Mouse (Mus musculus): ENCODE measurements around the gene Guk1.
A peak's percentile ranks its signal among the peaks of the same experiment; 100 is the strongest.

Guk1 gene

DNA sequence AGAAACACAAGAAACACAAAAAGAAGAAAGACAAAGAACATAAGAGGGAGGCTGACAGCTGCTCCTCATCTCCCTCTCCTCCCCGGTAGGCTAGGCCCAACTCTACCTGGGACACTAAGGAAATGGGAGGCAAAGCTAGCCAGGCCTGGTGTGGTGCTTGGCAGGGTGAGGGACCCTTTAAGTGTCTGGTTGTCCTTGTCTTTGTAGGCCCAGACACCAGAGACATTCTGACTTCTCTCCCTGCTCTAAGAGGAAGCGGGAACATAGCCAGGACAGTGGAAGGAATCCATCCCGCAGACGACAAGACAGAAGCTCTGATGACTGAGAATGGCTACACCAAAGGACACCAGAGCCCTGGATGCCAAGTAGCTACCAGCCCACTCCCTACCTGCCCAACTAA, 18.0 kb upstream of the Guk1 start:
- DNase-seq (ENCODE audit: low read depth): no peak

DNA sequence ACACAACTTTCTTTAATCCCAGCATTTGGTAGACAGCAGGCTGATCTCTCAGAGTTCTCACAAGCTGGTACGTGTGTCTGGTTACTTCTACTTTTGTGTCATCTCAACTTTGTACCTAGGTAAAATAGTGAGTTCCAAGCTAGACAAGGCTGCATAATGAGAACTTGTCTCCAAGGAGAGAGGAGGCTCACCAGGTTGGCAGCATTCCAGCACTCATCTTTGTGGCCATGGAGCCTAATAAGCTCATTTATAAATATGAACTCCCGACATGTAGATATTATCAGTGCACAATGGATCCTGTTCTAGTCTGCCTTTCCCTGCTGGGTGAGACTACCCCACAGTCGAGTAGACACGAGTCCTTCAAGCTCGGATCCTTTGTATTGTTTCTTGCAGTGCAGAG, 17.6 kb upstream of the Guk1 start:
- DNase-seq (ENCODE audit: low read depth): no peak

DNA sequence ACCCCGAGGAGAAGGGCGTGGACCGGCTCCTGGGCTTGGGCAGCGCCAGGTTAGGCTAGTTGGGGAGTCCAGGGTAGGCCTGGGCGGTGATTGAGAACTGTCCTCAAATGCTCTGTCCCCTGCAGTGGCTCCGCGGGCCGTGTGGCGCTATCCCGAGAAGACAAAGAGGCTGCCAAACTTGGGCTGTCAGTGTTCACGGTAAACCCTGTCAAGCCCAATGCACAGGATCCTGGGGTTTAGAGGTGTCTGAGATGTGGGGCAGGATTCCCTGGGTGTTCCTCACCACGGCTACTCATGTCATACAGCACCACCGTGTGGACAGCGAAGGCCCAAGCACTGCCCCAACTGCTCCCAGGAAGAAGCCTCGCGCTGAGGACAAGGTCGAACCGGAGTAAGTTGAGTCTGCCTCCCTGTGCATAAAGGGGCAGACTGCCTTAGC, 17.0 kb upstream of the Guk1 start:
- DNase-seq (ENCODE audit: low read depth): no peak

GRCm38 (mm10) chr11:59208153-59208831, 16.3 kb upstream of the Guk1 start, which contains the start of gene 2310033P09Rik:
TSS of gene 2310033P09Rik (plus strand) at chr11:59208321.
- peak; percentile 92 for DNase-seq (ENCODE audit: low read depth)

- peak; percentile 82 for DNase-seq (ENCODE audit: low read depth)
Measured at GRCm38 (mm10) chr11:59202081-59202995, 10.3 kb upstream of the Guk1 start, which contains the start of gene Mrpl55. TSS of gene Mrpl55 (plus strand) at chr11:59202486.

DNA sequence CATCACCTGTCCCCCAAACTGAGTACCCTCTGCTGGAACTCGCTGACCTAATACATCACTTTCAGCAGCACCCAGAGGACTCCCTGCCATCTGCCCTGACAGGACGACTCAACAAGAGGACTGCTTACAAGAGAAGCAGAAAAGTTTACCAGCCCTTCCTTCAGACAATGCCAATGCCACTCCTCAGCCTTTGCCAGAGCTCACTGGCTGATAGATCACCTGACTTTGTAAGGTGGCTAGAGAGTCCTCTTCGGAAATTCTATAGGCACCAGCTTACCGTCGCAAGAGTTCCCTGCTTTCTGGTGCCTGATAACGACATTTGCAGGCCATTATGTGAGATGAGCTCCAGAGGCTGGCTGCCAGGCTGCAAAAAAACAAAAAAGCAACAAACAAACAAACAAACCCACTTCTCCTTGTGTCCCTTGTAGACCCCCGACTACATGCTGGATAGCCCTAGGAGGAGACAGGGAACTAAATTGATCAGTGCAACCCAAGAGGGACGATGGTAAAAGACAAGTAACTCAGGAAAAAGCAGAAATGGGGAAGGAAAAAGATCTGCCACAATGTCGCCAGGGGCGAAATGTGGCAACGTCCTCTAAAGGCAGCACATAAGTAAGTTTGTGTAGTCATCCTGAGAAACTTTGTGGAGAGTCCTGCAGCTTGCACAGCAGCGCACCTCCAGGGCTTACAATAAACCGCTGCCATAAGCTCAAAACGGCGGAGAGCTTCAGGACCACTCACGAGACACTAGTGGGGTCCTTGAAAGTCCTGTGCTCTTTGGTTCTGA, 9.4 kb upstream of the Guk1 start:
- DNase-seq (ENCODE audit: low read depth): no peak

DNA sequence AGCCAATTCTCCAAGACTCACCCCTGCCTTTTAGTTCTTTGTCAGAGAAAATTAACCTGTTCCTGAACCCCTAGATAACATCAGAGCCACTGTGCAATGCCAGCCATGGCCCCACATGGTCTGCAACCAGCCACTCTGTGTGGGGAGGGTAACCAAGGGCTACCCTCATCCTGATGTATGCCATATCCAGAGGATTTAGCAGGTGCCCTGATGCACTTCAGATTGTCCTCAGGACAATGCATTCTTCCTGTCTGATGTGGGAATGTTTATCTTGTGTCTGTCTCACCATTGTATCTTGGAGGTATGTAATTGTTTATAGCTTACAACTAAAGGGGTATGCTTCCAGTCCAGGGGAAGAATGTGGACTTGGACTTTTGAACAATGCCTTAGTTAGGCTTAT, 4.2 kb upstream of the Guk1 start:
- no peak for DNase-seq (ENCODE audit: low read depth)

GRCm38 (mm10) chr11:59191231-59192058, 567 bp downstream of the Guk1 start:
- DNase-seq (ENCODE audit: low read depth): peak; percentile 82

DNA sequence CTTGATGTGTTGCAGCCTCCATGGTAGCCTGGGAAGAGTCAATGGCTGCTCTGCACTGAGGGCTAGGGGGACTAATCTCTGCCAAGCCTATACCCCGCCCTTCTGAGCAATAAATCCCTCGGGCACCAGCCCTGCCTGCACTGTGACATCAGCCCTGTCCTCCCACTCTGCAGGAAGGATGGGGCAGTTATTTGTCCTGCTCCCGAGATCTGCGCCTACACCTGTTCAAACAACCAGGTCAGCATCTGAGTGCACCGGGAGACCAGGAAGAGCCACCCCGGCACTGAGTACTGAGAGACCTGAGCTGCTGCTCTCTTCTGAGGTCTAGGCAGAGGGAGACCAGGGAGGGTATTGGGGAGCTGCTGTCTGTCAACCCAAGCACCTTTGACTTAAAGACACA, 4.3 kb downstream of the Guk1 start:
- no peak for DNase-seq (ENCODE audit: low read depth)

GRCm38 (mm10) chr11:59185490-59185889, 6.5 kb downstream of the Guk1 start:
- DNase-seq (ENCODE audit: low read depth): no peak

DNA sequence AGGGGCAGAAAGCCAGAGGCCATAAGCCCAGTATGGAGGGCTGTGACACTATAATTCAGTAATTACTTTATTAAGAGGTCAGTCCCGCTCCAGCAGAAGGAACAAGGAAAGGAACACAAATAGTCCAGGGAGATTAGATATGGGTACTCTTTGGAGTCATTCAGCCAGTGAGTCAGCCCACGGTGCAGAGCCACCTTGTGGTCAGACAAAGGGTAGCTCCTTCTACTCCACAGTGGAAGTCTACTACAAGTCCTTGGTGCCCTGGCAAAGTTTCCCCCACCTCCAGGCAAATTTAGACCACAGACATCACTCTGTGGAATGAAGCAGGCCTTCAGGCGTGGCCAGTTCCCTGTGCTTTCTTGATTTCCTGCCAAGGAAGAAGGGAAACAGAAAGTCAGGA, 8.2 kb downstream of the Guk1 start:
- no peak for DNase-seq (ENCODE audit: low read depth)

GRCm38 (mm10) chr11:59182864-59183331, 9.1 kb downstream of the Guk1 start, which contains the start of gene Gjc2:
TSS of gene Gjc2 (minus strand) at chr11:59183213.
- no peak for DNase-seq (ENCODE audit: low read depth)

- DNase-seq (ENCODE audit: low read depth): no peak
Measured at GRCm38 (mm10) chr11:59176921-59177320, 15.1 kb downstream of the Guk1 start.

DNA sequence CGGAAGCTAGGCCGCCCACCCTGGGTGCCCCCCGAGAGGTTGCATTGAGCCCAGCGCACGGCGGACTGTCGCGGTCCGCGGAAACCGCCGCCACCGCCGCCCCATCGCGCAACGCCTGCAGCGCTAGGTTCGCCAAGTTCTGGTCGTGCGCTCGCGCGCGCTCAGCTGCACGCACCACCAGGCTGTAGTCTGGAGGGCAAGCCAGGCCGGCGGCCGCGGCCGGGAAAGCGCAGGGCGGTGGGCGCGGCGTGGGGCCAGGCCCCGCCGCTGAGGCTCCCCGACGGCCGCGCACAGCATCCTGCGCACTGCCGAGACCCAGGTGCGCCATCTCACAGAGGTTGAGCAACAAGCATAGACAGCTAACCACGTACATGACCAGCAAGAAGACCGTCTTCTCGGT, 15.5 kb downstream of the Guk1 start:
- DNase-seq (ENCODE audit: low read depth): no peak

DNA sequence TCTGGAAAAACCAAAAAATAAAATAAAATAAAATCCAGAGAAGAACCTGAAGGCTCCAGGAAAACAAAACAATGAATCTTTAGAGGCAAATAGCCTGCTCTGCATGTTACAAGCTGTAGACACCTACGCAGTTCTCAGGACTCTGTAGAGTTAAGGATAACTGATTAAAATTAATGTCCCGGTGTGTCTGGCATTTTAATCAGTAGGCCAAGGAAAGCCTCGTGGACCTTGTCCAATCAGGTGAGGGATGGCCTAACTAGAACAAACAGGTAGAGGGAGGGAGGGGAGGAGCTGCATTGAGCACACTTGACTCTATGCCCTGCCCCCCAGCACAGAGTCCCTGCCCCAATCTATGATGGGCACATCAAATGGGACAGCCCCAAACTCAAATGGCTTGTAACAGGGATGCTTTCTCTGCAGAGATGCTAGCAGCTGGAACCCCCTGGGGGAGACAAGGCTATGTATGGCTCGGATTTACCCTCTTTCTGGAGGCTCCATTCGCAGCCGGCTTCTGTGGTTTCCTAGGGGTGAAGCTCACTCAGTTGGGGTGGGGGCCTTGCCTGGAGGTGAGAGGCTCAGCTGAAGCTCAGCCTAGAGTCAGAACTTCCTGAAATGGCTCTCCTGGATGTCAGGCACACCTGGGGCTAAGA, 17.7 kb downstream of the Guk1 start:
- no peak for DNase-seq (ENCODE audit: low read depth)

DNA sequence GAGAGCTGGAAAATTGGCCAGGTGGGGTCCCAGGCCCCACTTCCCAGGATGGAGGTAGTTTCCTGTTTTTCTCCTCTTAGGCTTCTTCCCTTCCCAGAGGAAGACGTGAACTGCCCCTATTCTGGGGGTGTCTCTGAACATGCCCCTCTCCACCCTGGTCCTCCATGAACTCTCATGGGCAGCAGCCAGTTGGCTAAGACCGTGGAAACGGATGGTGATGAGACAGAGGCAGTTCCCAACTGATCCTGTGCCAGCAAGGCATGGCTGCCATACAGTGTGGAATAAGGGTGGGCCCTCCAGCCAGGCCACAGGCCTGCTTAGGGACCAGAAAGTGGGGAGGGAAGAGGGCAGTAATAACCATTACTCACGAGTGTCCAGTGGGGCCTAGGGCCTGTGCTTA, 21.5 kb downstream of the Guk1 start:
- DNase-seq (ENCODE audit: low read depth): no peak

GRCm38 (mm10) chr11:59169807-59170206, 22.2 kb downstream of the Guk1 start:
- DNase-seq (ENCODE audit: low read depth): no peak

DNA sequence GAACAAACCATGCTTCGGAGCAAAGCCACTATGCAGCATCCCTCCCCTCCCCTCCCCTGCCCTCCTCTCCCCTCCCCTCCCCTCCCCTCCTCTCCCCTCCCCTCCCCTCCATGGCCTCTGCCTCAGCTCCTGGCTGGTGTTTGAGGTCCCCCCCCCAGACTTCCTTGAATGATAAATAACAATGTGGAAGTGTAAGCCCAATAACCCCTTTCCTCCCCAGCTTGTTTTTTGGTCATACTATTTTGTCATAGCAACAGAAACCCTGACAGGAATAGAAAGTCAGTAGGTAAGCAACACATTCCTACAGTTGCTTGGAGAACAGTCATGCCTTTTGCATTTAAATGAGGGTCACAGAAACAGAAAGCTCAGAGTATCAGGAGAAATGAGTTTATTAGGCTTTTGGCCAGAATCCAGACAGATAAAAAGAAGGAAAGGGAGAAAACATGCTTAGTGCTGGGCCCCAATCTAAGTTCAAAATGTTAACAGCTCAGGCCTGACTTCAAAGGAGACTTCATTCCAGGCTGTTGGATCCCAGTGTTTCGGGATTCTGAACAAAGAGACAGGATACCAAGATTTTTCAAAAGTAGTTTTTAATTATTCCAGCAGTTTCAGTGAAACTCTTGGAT, 26.3 kb downstream of the Guk1 start:
- DNase-seq (ENCODE audit: low read depth): no peak

- DNase-seq (ENCODE audit: low read depth): no peak
Measured at GRCm38 (mm10) chr11:59164384-59164783, 27.6 kb downstream of the Guk1 start.

All from fibroblast of lung, adult 2 months (primary cell).